Mouse (Mus musculus) intestine, embryonic 14.5 days (tissue): ENCODE measurements around the gene Tspan11. TPM values are rescaled to one million over a fixed set of nuclear protein-coding genes. Genes with fewer than 3 reads are reported as not detected.

Experiments used
- ATAC-seq: fragments of 200-750 bp; cut with Nextera tagmentation; replicated peaks from 2 replicates; pipeline ENCODE4 v1.8.0; 2017; ENCODE audit warnings: low read depth, moderate number of reproducible peaks, moderate TSS enrichment, moderate library complexity; ENCODE audit not compliant: low FRiP score, low TSS enrichment
- DNase-seq: peaks from one replicate; pipeline ENCODE4 v3.0.0-alpha.2; 2018; ENCODE audit warnings: low spot score
- H3K27ac ChIP-seq: fragments of 300-500 bp; sonication (generic); 2 replicates; pipeline ENCODE4 v1.5.1; 2014; ENCODE audit warnings: low read depth, mild to moderate bottlenecking, control low read depth
- H3K27me3 ChIP-seq: fragments of 300-500 bp; sonication (generic); replicated peaks from 2 replicates; pipeline ENCODE4 v1.6.1; 2014; ENCODE audit warnings: low read length, control low read depth; ENCODE audit not compliant: control insufficient read depth, insufficient read depth
- H3K36me3 ChIP-seq: fragments of 300-500 bp; sonication (generic); 2 replicates; pipeline ENCODE4 v1.6.1; 2014; ENCODE audit warnings: low read length, control low read depth; ENCODE audit not compliant: control insufficient read depth, insufficient read depth
- H3K4me1 ChIP-seq: fragments of 300-500 bp; sonication (generic); replicated peaks from 2 replicates; pipeline ENCODE4 v1.6.1; 2014; ENCODE audit warnings: low read length, control low read depth, mixed read lengths; ENCODE audit not compliant: control insufficient read depth, insufficient read depth
- H3K4me2 ChIP-seq: fragments of 300-500 bp; sonication (generic); 2 replicates; pipeline ENCODE4 v1.6.1; 2014; ENCODE audit warnings: low read length
- H3K4me3 ChIP-seq: fragments of 300-500 bp; sonication (generic); 2 replicates; pipeline ENCODE4 v1.5.1; 2014; ENCODE audit warnings: low read depth, low read length, control low read depth, mixed read lengths
- H3K9ac ChIP-seq: fragments of 300-500 bp; sonication (generic); 2 replicates; pipeline ENCODE4 v1.6.1; 2014; ENCODE audit warnings: mild to moderate bottlenecking, low read length
- H3K9me3 ChIP-seq: fragments of 300-500 bp; sonication (generic); 2 replicates; pipeline ENCODE4 v1.6.1; 2016; ENCODE audit warnings: low read length, control low read depth; ENCODE audit not compliant: control insufficient read depth
- WGBS: fragments of 180-500 bp; shearing (Covaris S2); extraction: QIAGEN DNeasy Blood & Tissue Kit; methylation state at CpG from one replicate; pipeline ENCODE4 v1.1.7; 2014; 5-methylcytosine and 5-hydroxymethylcytosine counted together
- polyA plus RNA-seq: library from polyadenylated mRNA; unstranded; fragments of >200 nt; fragmentation: Nextera tagmentation; extraction: Ambion mirVana; gene quantifications from 2 replicates; pipeline ENCODE4 v1.2.1, GENCODE M21; 2014

Tspan11 gene
- polyA plus RNA-seq, 1 experiment from 2014 or later = 4.1 TPM

DNA sequence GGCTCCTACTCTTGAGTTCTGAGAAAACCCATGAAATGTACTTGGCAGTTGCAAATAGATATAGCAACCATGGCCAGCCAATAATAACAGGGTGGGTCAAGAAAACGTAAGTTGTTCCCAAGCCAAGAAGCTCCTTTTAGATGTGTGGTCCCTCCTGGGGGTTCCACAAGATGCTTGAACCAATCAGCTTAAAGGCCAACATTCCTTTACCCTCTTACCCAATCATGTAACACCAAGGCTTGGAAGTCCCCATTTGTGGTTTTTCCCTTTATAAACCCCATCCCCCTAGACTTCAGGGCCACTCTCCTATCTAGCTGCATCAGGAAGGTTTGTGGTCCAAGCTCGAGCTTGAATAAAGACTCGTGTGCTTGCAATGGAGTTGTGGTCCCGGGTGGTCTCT, 23.2 kb downstream of the Tspan11 start:
- Histone ChIP-seq H3K4me2 (no peak overlapping the region), H3K4me3 (no peak overlapping the region), H3K36me3 (no peaks in the 10 kb centered on the region), H3K4me1 (no peaks in the 10 kb centered on the region), H3K27me3 (no peaks in the 10 kb centered on the region), H3K27ac (no peak overlapping the region), H3K9me3 (no peaks in the 10 kb centered on the region), H3K9ac (no peak overlapping the region)
- DNase-seq = no peak
- 92% methylated on average over 4 of the region's 4 CpGs for WGBS
- ATAC-seq = no peak

DNA sequence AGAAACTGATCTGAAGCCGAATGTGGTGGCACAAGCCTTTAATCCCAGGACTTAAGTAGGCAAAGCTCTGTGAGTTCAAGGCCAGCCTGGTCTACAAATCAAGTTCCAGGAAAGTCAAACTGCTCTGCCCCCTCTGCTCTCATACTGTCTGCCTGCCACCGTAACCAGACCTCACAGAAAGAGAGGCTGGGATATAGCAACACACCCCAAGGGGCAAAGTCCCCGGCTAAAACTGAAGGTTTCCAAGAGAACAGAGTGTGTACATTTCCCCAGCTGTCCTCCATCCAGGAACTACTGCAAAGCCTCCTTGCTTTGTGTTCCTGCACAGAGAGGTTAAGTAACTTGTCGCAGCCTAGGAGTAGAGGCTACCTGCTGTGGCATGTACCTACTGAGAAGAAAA, 24.3 kb downstream of the Tspan11 start:
- H3K27me3 ChIP-seq = no peaks in the 10 kb centered on the region
- ATAC-seq = 0 out of 2 replicates have a peak, but pooled peaks have one; percentile 43
- no peak overlapping the region for H3K27ac ChIP-seq
- H3K4me3 ChIP-seq = no peak overlapping the region
- H3K4me2 ChIP-seq = no peak overlapping the region
- no peaks in the 10 kb centered on the region for H3K4me1 ChIP-seq
- H3K9me3 ChIP-seq = peaks cover 5% of the 10 kb centered on the region; the same call in 1 of the 2 replicates
- no peaks in the 10 kb centered on the region; the same call in 1 of the 2 replicates for H3K36me3 ChIP-seq
- WGBS = 54% methylated on average over 4 of the region's 4 CpGs
- DNase-seq = no peak
- no peak overlapping the region for H3K9ac ChIP-seq

GRCm38 (mm10) chr6:127912938-127913337, 25.5 kb downstream of the Tspan11 start:
- DNase-seq = no peak
- H3K4me3 ChIP-seq = no peak overlapping the region
- WGBS = 96% methylated on average over 3 of the region's 3 CpGs
- H3K27ac ChIP-seq = no peak overlapping the region
- ATAC-seq = 0 out of 2 replicates have a peak, but pooled peaks have one; percentile 12
- no peaks in the 10 kb centered on the region for H3K4me1 ChIP-seq
- H3K27me3 ChIP-seq = no peaks in the 10 kb centered on the region
- no peaks in the 10 kb centered on the region; the same call in 1 of the 2 replicates for H3K36me3 ChIP-seq
- no peak overlapping the region for H3K9ac ChIP-seq
- H3K4me2 ChIP-seq = no peak overlapping the region
- peaks cover 5% of the 10 kb centered on the region; the same call in 1 of the 2 replicates for H3K9me3 ChIP-seq

DNA sequence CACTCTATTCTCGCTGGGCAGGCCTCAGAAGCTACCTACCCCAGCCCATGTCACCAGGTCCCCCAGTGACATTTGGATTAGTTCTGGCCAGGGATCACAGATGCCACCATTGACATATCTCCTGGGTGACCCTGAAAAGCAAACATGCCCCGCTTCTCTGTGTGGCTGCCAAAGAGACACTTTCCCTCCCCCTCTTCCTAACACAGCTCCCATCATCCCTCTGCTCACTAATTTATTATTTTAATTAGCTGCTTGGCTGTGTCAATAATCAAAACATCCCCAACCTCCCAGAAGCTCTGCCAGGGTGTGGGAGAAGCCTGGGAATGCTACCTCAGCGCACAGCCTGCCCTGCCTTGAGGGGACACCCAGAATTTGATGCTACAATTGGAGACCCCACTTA, 29.6 kb downstream of the Tspan11 start:
- Histone ChIP-seq H3K4me2 (no peak overlapping the region), H3K4me1 (no peaks in the 10 kb centered on the region), H3K9me3 (peaks cover 5% of the 10 kb centered on the region; the same call in 1 of the 2 replicates), H3K27me3 (no peaks in the 10 kb centered on the region), H3K4me3 (no peak overlapping the region), H3K36me3 (no peaks in the 10 kb centered on the region; the same call in 1 of the 2 replicates), H3K9ac (no peak overlapping the region), H3K27ac (no peak overlapping the region)
- no peak for ATAC-seq
- DNase-seq = no peak
- 76% methylated on average over 3 of the region's 3 CpGs for WGBS

GRCm38 (mm10) chr6:127917712-127918111, 30.3 kb downstream of the Tspan11 start:
- Histone ChIP-seq H3K9ac (no peak overlapping the region), H3K4me2 (no peak overlapping the region), H3K27me3 (no peaks in the 10 kb centered on the region), H3K36me3 (no peaks in the 10 kb centered on the region; the same call in 1 of the 2 replicates), H3K9me3 (peaks cover 5% of the 10 kb centered on the region; the same call in 1 of the 2 replicates), H3K4me1 (no peaks in the 10 kb centered on the region), H3K27ac (no peak overlapping the region), H3K4me3 (no peak overlapping the region)
- ATAC-seq (no peak), DNase-seq (no peak)
- 73% methylated on average over 4 of the region's 4 CpGs for WGBS

- WGBS = 87% methylated on average over 6 of the region's 6 CpGs
- Histone ChIP-seq H3K9me3 (peaks cover 5% of the 10 kb centered on the region; the same call in 1 of the 2 replicates), H3K27ac (no peak overlapping the region), H3K9ac (no peak overlapping the region), H3K4me1 (no peaks in the 10 kb centered on the region), H3K36me3 (no peaks in the 10 kb centered on the region; the same call in 1 of the 2 replicates), H3K27me3 (no peaks in the 10 kb centered on the region), H3K4me2 (no peak overlapping the region), H3K4me3 (no peak overlapping the region)
- no peak for ATAC-seq
- no peak for DNase-seq
Observed at GRCm38 (mm10) chr6:127919491-127919890, 32.1 kb downstream of the Tspan11 start.

- no peak overlapping the region for H3K9ac ChIP-seq
- 11% methylated on average over 8 of the region's 8 CpGs for WGBS
- peaks cover 5% of the 10 kb centered on the region; the same call in 1 of the 2 replicates for H3K9me3 ChIP-seq
- H3K27ac ChIP-seq = no peak overlapping the region
- no peaks in the 10 kb centered on the region for H3K27me3 ChIP-seq
- no peak overlapping the region for H3K4me2 ChIP-seq
- H3K4me3 ChIP-seq = no peak overlapping the region
- ATAC-seq (no peak), DNase-seq (peak; percentile 93)
- H3K36me3 ChIP-seq = no peaks in the 10 kb centered on the region; the same call in 1 of the 2 replicates
- H3K4me1 ChIP-seq = no peaks in the 10 kb centered on the region
Observed at GRCm38 (mm10) chr6:127920652-127921051, 33.3 kb downstream of the Tspan11 start.

- no peak for ATAC-seq
- DNase-seq = no peak
- no peaks in the 10 kb centered on the region for H3K36me3 ChIP-seq
- H3K4me1 ChIP-seq = no peaks in the 10 kb centered on the region
- H3K27me3 ChIP-seq = no peaks in the 10 kb centered on the region
- no peaks in the 10 kb centered on the region for H3K9me3 ChIP-seq
- no peak overlapping the region for H3K4me2 ChIP-seq
- no peak overlapping the region for H3K9ac ChIP-seq
- 61% methylated on average over 9 of the region's 9 CpGs for WGBS
- no peak overlapping the region for H3K27ac ChIP-seq
- no peak overlapping the region for H3K4me3 ChIP-seq
Observed at GRCm38 (mm10) chr6:127921996-127922395, 34.6 kb downstream of the Tspan11 start.

GRCm38 (mm10) chr6:127923296-127923695, 35.9 kb downstream of the Tspan11 start:
- Histone ChIP-seq H3K9me3 (no peaks in the 10 kb centered on the region), H3K27me3 (no peaks in the 10 kb centered on the region), H3K4me2 (no peak overlapping the region), H3K4me1 (no peaks in the 10 kb centered on the region), H3K36me3 (no peaks in the 10 kb centered on the region), H3K4me3 (no peak overlapping the region), H3K9ac (no peak overlapping the region), H3K27ac (no peak overlapping the region)
- DNase-seq (no peak), ATAC-seq (no peak)
- WGBS = 83% methylated on average over 9 of the region's 9 CpGs
